Mouse (Mus musculus): ENCODE measurements around the gene Lrch4. TPM values are rescaled to one million over a fixed set of nuclear protein-coding genes. Genes with fewer than 3 reads are reported as not detected.
"Not testable (repeated sequence)": the region's sequence is repeated elsewhere in the genome, so short reads cannot be mapped to it uniquely, and the experiment has no call there.

Gene Lrch4
- polyA plus RNA-seq, 1 experiment from 2014 or later, result 19.3 TPM

- no peaks in the 10 kb centered on the region for H3K9me3 ChIP-seq (ENCODE audit: control insufficient read depth, low read length)
These were observed 18.9 kb upstream of the Lrch4 start for GRCm38 (mm10) chr5:137610056-137610455.

GRCm38 (mm10) chr5:137610548-137611244, 18.2 kb upstream of the Lrch4 start:
- H3K36me3 ChIP-seq (ENCODE audit: control insufficient read depth, insufficient read depth), result no peaks in the 10 kb centered on the region
- no peak for ATAC-seq
- WGBS, result 24% methylated on average over 11 of the region's 12 CpGs
- H3K27ac ChIP-seq (ENCODE audit: low read length), result no peak overlapping the region
- H3K9me3 ChIP-seq (ENCODE audit: control insufficient read depth, low read length), result no peaks in the 10 kb centered on the region
- no peak overlapping the region for H3K9ac ChIP-seq (replicated peaks; ENCODE audit: low read depth, low read length)
- no peak overlapping the region for H3K4me3 ChIP-seq (replicated peaks; ENCODE audit: low read length)
- 0 out of 2 replicates have a peak, but pooled peaks cover 2% of the 10 kb centered on the region for H3K4me1 ChIP-seq (replicated peaks; ENCODE audit: control insufficient read depth, insufficient read depth, low read length)
- no peak overlapping the region for H3K4me2 ChIP-seq (ENCODE audit: low read length)
- H3K27me3 ChIP-seq (replicated peaks; ENCODE audit: control insufficient read depth, insufficient read depth, low read length), result no peaks in the 10 kb centered on the region; the same call in 1 of the 2 replicates

More at GRCm38 (mm10) chr5:137610056-137610455, 18.9 kb upstream of the Lrch4 start:
- H3K4me3 ChIP-seq (replicated peaks; ENCODE audit: low read length), result no peak overlapping the region
- H3K36me3 ChIP-seq (ENCODE audit: control insufficient read depth, insufficient read depth), result no peaks in the 10 kb centered on the region
- no peaks in the 10 kb centered on the region; the same call in 1 of the 2 replicates for H3K27me3 ChIP-seq (replicated peaks; ENCODE audit: control insufficient read depth, insufficient read depth, low read length)
- 0 out of 2 replicates have a peak, but pooled peaks cover 2% of the 10 kb centered on the region for H3K4me1 ChIP-seq (replicated peaks; ENCODE audit: control insufficient read depth, insufficient read depth, low read length)
- WGBS, result 80% methylated on average over 4 of the region's 4 CpGs
- no peak overlapping the region for H3K9ac ChIP-seq (replicated peaks; ENCODE audit: low read depth, low read length)
- no peak overlapping the region for H3K27ac ChIP-seq (ENCODE audit: low read length)
- ATAC-seq, result no peak
- no peak overlapping the region for H3K4me2 ChIP-seq (ENCODE audit: low read length)

DNA sequence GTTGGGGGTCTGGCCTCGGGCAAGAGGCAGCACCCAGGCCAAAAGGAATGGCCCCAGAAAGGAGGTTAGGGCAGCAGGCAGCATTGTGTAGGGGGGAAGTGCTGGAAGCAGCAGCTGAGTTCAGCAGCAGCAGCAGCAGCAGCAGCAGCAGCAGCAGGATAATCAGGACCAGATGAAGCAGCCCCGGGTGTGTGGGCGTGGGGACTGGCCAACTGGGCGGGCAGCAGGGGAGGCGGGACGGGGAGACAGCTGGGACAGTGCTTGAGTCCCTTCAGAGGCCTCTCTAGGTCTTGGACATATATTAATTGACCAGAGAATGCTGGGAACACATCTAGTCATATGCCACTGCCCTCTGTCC, 17.7 kb upstream of the Lrch4 start:
- 33% methylated on average over 6 of the region's 6 CpGs for WGBS
- ATAC-seq, result no peak
- Histone ChIP-seq H3K27me3 (replicated peaks; ENCODE audit: control insufficient read depth, insufficient read depth, low read length) (no peaks in the 10 kb centered on the region; the same call in 1 of the 2 replicates), H3K4me3 (replicated peaks; ENCODE audit: low read length) (no peak overlapping the region), H3K36me3 (ENCODE audit: control insufficient read depth, insufficient read depth) (no peaks in the 10 kb centered on the region), H3K9me3 (ENCODE audit: control insufficient read depth, low read length) (no peaks in the 10 kb centered on the region), H3K4me2 (ENCODE audit: low read length) (no peak overlapping the region), H3K9ac (replicated peaks; ENCODE audit: low read depth, low read length) (no peak overlapping the region), H3K27ac (ENCODE audit: low read length) (no peak overlapping the region), H3K4me1 (replicated peaks; ENCODE audit: control insufficient read depth, insufficient read depth, low read length) (0 out of 2 replicates have a peak, but pooled peaks cover 2% of the 10 kb centered on the region)

DNA sequence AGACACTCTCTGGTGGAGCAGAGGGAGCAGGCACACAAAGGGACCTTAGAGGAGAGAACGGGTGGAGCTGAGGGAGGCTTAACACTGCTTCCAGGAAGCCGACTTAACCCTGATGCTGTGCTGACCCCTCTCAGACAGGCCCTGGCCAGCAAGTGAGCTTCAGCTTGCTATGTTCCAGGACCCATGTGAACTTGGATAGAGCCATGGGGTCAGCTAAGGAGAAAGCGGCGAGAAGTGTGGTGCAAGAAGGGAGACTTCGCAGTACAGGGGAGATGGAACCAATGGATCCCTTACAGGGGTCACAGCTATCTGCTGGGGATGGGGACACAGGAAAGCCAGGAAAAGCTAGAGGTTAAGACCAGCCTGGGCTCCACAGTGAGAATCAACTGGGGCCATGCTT, 15.8 kb upstream of the Lrch4 start:
- H3K4me1 ChIP-seq (replicated peaks; ENCODE audit: control insufficient read depth, insufficient read depth, low read length), result no peaks in the 10 kb centered on the region
- 75% methylated on average over 5 of the region's 5 CpGs for WGBS
- no peaks in the 10 kb centered on the region for H3K36me3 ChIP-seq (ENCODE audit: control insufficient read depth, insufficient read depth)
- no peak overlapping the region for H3K9ac ChIP-seq (replicated peaks; ENCODE audit: low read depth, low read length)
- no peak overlapping the region for H3K4me2 ChIP-seq (ENCODE audit: low read length)
- ATAC-seq, result no peak
- H3K9me3 ChIP-seq (ENCODE audit: control insufficient read depth, low read length), result no peaks in the 10 kb centered on the region
- H3K27me3 ChIP-seq (replicated peaks; ENCODE audit: control insufficient read depth, insufficient read depth, low read length), result no peaks in the 10 kb centered on the region
- H3K27ac ChIP-seq (ENCODE audit: low read length), result no peak overlapping the region
- no peak overlapping the region for H3K4me3 ChIP-seq (replicated peaks; ENCODE audit: low read length)

- Histone ChIP-seq H3K4me2 (ENCODE audit: low read length) (no peak within 1 kb of the TSS), H3K36me3 (ENCODE audit: control insufficient read depth, insufficient read depth) (no peaks in the 10 kb centered on the region), H3K4me3 (replicated peaks; ENCODE audit: low read length) (no peak within 1 kb of the TSS), H3K9ac (replicated peaks; ENCODE audit: low read depth, low read length) (no peak within 1 kb of the TSS), H3K27ac (ENCODE audit: low read length) (no peak within 1 kb of the TSS), H3K27me3 (replicated peaks; ENCODE audit: control insufficient read depth, insufficient read depth, low read length) (no peaks in the 10 kb centered on the region), H3K9me3 (ENCODE audit: control insufficient read depth, low read length) (no peaks in the 10 kb centered on the region), H3K4me1 (replicated peaks; ENCODE audit: control insufficient read depth, insufficient read depth, low read length) (no peaks in the 10 kb centered on the region)
- 71% methylated on average over 11 of the region's 11 CpGs for WGBS
- no peak for ATAC-seq
These were observed 15.4 kb upstream of the Lrch4 start, which contains the start of gene Pcolce for GRCm38 (mm10) chr5:137613550-137613949. Pcolce (minus strand) TSS chr5:137613784.

DNA sequence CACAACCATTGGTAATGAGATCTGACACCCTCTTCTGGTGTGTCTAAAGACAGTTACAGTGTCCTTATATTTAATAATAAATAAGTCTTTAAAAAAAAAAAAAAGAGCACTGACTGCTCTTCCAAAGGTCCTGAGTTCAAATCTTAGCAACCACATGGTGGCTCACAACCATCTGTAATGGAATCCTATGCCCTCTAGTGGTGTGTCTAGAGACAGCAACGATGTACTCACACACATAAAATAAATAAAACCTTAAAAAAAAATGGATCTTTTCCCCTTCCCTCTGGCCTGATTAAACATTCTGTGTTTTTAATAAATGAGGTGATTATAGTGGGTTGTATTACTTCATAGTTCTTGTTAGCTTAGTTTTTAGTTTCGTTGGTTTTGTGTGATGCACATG, 14.0 kb upstream of the Lrch4 start:
- not testable (repeated sequence) for H3K4me2 ChIP-seq (ENCODE audit: low read length); H3K27ac ChIP-seq (ENCODE audit: low read length); ATAC-seq; H3K4me1 ChIP-seq (replicated peaks; ENCODE audit: control insufficient read depth, insufficient read depth, low read length); H3K9ac ChIP-seq (replicated peaks; ENCODE audit: low read depth, low read length); H3K27me3 ChIP-seq (replicated peaks; ENCODE audit: control insufficient read depth, insufficient read depth, low read length); H3K9me3 ChIP-seq (ENCODE audit: control insufficient read depth, low read length); H3K36me3 ChIP-seq (ENCODE audit: control insufficient read depth, insufficient read depth); H3K4me3 ChIP-seq (replicated peaks; ENCODE audit: low read length)
- WGBS, result 92% methylated on average over 2 of the region's 2 CpGs

DNA sequence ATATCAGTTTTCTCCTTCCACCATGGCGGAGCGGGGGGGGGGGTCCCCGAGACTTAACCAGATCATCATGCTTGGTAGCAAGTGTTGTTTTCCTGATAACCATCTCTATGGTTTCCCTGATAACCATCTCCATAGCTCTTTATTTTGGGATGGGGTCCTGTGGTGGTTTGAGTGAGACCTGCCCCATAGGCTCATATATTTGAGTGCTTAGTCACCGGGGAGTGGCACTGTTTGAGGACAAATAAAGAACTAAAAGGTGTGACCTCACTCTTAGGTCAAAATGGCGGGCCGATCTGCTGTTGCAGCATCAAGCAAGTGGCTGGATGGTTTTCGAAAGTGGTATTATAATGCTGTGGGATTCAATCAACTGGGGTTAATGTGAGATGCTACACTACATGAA, 13.6 kb upstream of the Lrch4 start:
- Histone ChIP-seq H3K4me3 (replicated peaks; ENCODE audit: low read length) (no peak overlapping the region), H3K9me3 (ENCODE audit: control insufficient read depth, low read length) (no peaks in the 10 kb centered on the region), H3K4me1 (replicated peaks; ENCODE audit: control insufficient read depth, insufficient read depth, low read length) (no peaks in the 10 kb centered on the region), H3K27me3 (replicated peaks; ENCODE audit: control insufficient read depth, insufficient read depth, low read length) (no peaks in the 10 kb centered on the region), H3K9ac (replicated peaks; ENCODE audit: low read depth, low read length) (no peak overlapping the region), H3K4me2 (ENCODE audit: low read length) (no peak overlapping the region), H3K27ac (ENCODE audit: low read length) (no peak overlapping the region), H3K36me3 (ENCODE audit: control insufficient read depth, insufficient read depth) (no peaks in the 10 kb centered on the region)
- ATAC-seq, result no peak
- 92% methylated on average over 7 of the region's 7 CpGs for WGBS

DNA sequence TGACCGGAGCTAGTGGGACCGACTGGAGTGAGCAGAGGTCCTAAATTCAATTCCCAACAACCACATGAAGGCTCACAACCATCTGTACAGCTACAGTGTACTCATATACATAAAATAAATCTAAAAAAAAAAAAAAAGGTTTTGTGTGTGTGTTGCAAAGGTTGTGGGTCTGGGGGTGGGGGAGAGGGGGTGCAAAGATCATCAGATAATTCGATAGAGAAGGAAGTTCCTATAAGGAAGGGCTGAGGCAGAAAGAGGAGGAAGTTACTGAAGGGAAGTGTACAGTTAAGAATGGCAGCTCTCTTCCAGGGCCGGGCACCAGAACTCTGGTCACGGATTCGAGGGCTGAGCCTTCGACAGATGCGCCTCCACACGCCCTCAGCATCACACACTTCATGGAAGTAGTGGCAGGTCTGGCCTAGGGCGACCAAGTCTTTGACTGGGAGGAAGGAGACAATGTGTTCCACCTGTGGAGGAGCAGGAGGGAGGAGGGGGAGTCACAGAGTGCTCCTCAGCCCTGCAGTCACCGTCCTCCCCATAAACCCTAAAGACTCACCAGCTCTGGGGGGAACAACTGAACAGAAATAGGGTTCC, 4.9 kb upstream of the Lrch4 start:
- WGBS, result 86% methylated on average over 11 of the region's 11 CpGs
- ATAC-seq, result no peak
- Histone ChIP-seq H3K4me1 (replicated peaks; ENCODE audit: control insufficient read depth, insufficient read depth, low read length) (peaks cover 5% of the 10 kb centered on the region), H3K36me3 (ENCODE audit: control insufficient read depth, insufficient read depth) (no peaks in the 10 kb centered on the region), H3K9me3 (ENCODE audit: control insufficient read depth, low read length) (no peaks in the 10 kb centered on the region), H3K27ac (ENCODE audit: low read length) (no peak overlapping the region), H3K27me3 (replicated peaks; ENCODE audit: control insufficient read depth, insufficient read depth, low read length) (no peaks in the 10 kb centered on the region), H3K4me2 (ENCODE audit: low read length) (no peak overlapping the region), H3K9ac (replicated peaks; ENCODE audit: low read depth, low read length) (no peak overlapping the region), H3K4me3 (replicated peaks; ENCODE audit: low read length) (no peak overlapping the region)

DNA sequence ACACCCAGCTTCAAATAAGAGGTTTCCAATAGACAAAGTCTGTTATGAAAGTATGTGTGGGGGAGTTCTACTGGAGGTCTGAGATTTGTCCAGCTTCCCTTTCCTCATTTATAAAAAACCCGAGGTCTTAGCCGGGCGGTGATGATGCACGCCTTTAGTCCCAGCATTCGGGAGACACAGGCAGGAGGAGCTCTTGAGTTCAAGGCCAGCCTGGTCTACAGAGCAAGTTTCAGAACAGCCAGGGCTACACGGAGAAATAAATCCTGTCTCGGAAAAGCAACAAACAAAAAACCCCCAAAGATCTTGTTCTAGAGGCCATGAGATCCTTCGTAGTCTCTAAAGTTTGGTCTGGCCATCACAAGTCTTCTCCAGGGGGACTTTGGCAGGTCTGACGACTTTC, 930 bp upstream of the Lrch4 start:
- Histone ChIP-seq H3K9ac (replicated peaks; ENCODE audit: low read depth, low read length) (peak overlapping the region; percentile 79), H3K4me3 (replicated peaks; ENCODE audit: low read length) (peak overlapping the region; percentile 77), H3K9me3 (ENCODE audit: control insufficient read depth, low read length) (no peaks in the 10 kb centered on the region), H3K27me3 (replicated peaks; ENCODE audit: control insufficient read depth, insufficient read depth, low read length) (no peaks in the 10 kb centered on the region), H3K4me2 (ENCODE audit: low read length) (peak overlapping the region; percentile 84), H3K27ac (ENCODE audit: low read length) (peak overlapping the region; percentile 94), H3K4me1 (replicated peaks; ENCODE audit: control insufficient read depth, insufficient read depth, low read length) (peaks cover 26% of the 10 kb centered on the region), H3K36me3 (ENCODE audit: control insufficient read depth, insufficient read depth) (no peaks in the 10 kb centered on the region)
- ATAC-seq, result no peak
- 1% methylated on average over 9 of the region's 9 CpGs for WGBS
